Mouse (Mus musculus): ENCODE measurements around the gene Cs. TPM values are rescaled to one million over a fixed set of nuclear protein-coding genes. Genes with fewer than 3 reads are reported as not detected.
"Not testable (repeated sequence)": the region's sequence is repeated elsewhere in the genome, so short reads cannot be mapped to it uniquely, and the experiment has no call there.

The Cs gene
- polyA plus RNA-seq, 1 experiment from 2014 or later: 265 TPM

DNA sequence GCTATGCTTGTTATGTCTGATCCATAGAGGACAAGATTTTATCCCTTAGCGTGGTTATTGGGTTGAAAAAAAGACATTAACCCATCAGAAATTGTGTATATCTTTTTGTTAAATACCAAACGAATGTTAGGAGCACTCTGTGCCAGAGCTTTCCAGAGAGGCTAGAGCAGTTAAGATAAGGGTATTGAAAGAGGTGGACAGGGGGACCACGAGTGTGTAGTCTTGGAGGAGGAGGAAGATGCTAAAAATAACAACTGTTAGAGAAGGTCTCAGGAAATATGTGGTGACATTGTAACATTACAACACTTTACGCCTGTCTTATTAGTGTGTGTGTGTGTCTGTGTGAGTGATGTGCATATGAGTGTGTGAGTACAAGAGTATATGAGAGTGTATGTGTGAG, 26.6 kb upstream of the Cs start:
- Histone ChIP-seq H3K27ac (no peak overlapping the region), H3K4me3 (no peak overlapping the region), H3K9me3 (no peaks in the 10 kb centered on the region), H3K27me3 (ENCODE audit: poor library complexity, severe bottlenecking) (no peaks in the 10 kb centered on the region), H3K4me1 (no peaks in the 10 kb centered on the region), H3K36me3 (replicated peaks) (peaks cover 93% of the 10 kb centered on the region)
- DNase-seq (ENCODE audit: extremely low spot score, low spot score): no peak
- 91% methylated on average over 4 of the region's 4 CpGs for WGBS

DNA sequence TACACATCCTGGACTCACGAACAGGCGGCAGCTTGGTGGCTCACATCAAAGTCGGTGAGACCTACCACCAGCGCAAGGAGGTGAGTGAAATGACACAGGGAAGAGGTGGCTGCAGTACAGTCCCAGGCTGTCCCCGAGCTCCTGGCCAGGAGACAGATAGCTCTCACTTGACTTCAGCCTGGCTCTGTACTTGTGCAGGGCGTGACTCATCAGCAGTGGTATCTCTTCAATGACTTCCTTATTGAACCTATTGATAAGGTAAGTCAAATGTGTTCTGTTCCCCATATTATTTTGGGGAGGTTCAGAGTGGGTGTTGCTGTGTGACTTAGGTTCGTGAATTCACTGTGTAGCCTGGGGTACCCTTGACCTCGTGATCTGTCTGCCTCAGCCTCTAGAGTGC, 22.0 kb upstream of the Cs start:
- WGBS: 90% methylated on average over 8 of the region's 8 CpGs
- Histone ChIP-seq H3K27ac (no peak overlapping the region), H3K4me3 (no peak overlapping the region), H3K27me3 (ENCODE audit: poor library complexity, severe bottlenecking) (no peaks in the 10 kb centered on the region), H3K4me1 (no peaks in the 10 kb centered on the region), H3K36me3 (replicated peaks) (peaks cover 99% of the 10 kb centered on the region), H3K9me3 (no peaks in the 10 kb centered on the region)
- DNase-seq (ENCODE audit: extremely low spot score, low spot score): no peak

DNA sequence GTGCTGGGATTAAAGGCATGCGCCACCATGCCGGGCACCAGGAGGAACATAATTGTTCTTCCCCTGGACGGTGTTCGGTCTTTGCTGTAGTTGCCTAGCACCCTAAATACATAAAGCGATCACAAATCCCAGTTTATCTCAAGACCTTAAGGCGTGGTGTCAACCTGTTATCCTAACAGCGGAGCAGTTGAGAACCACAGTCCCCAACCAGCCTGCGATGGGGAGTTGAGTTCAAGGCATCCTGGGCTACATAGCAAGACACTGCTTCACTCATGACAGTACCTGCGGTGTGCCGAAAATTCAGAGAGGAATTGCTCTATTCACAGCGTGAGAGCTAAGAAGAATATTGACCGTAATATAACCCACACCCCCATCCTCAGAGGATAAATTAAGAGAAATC, 15.9 kb upstream of the Cs start:
- Histone ChIP-seq H3K4me1 (peaks cover 20% of the 10 kb centered on the region), H3K36me3 (replicated peaks) (peaks cover 79% of the 10 kb centered on the region), H3K9me3 (no peaks in the 10 kb centered on the region), H3K27ac (peak overlapping the region; percentile 96), H3K4me3 (peak overlapping the region; percentile 85), H3K27me3 (ENCODE audit: poor library complexity, severe bottlenecking) (no peaks in the 10 kb centered on the region)
- peak; percentile 20 for DNase-seq (ENCODE audit: extremely low spot score, low spot score)
- 65% methylated on average over 12 of the region's 12 CpGs for WGBS

DNA sequence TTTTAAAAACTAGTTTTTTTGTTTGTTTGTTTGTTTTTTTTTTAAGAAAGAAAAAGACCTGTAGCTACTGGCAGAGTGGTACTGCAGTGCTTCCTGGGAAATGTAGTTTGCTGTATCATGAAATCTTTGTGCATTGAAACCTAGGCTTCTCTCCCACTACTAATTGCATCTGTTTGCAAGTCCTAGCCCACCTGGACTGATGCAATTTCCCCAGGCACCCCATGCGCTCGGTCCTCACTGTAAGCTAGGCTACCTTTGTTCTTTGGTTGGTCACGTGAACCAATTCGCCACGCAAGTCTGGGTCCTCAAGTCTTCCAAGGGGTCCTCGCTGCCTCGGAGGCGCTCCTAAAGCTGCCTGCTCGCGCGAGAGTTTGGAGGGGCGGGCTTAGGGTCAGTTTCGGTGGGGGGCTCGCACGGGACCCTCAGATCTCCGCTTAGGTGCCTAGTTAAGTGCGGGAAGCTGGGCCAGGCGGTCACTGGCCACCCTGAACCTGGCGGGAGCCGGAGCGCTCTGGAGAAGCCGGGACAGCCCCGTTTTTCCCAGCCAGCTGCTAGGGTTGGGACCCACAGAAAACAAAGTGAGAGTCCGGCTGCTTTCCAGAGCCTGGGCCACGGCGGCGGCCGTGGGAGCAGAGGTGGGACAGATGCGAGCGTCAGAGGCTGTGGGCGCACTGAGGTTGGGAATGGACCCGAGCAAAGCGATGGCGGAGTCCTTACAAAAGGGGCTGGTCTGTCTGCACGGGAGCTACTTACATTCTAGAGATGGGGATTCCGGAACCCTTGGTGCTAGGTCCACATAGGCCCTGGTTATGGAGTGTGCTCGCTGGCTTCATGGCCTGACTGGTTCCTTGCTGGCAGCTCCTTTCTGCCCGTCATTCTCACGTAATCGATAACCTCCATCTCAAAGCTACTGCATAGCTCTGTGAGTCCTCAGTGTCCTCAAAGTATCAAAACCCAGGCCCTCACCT, 15.1 kb upstream of the Cs start, which contains the start of gene Cnpy2:
Gene Cnpy2, plus strand, starts transcription at position 319 of the 968 bp plus-strand sequence.
- peak; percentile 96 for DNase-seq (ENCODE audit: extremely low spot score, low spot score)
- Histone ChIP-seq H3K36me3 (replicated peaks) (peaks cover 79% of the 10 kb centered on the region), H3K9me3 (no peaks in the 10 kb centered on the region), H3K4me3 (peak within 1 kb of the TSS; percentile 85), H3K27me3 (ENCODE audit: poor library complexity, severe bottlenecking) (no peaks in the 10 kb centered on the region), H3K4me1 (peaks cover 20% of the 10 kb centered on the region), H3K27ac (peak within 1 kb of the TSS; percentile 96)
- WGBS: under 1% methylated on average over 40 of the region's 40 CpGs

DNA sequence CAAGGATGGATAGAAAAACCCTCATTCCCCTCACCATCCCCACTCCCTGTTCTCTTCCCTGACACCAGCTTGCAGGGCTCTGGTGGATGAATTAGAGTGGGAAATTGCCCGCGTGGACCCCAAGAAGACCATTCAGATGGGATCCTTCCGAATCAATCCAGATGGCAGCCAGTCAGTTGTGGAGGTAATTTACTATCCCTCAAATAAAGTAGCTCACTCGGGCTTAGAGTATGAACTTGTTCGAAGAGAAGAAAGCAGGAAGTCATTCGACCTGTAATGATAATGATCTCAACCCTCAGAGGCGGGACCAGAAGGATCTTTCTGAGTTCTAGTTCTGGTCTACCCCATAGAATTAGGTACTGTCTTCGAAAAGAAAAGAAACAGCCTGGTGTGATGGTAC, 14.0 kb upstream of the Cs start:
- Histone ChIP-seq H3K4me3 (peak overlapping the region; percentile 85), H3K27me3 (ENCODE audit: poor library complexity, severe bottlenecking) (no peaks in the 10 kb centered on the region), H3K27ac (peak overlapping the region; percentile 96), H3K36me3 (replicated peaks) (peaks cover 79% of the 10 kb centered on the region), H3K4me1 (peaks cover 20% of the 10 kb centered on the region), H3K9me3 (no peaks in the 10 kb centered on the region)
- WGBS: 90% methylated on average over 8 of the region's 8 CpGs
- no peak for DNase-seq (ENCODE audit: extremely low spot score, low spot score)

DNA sequence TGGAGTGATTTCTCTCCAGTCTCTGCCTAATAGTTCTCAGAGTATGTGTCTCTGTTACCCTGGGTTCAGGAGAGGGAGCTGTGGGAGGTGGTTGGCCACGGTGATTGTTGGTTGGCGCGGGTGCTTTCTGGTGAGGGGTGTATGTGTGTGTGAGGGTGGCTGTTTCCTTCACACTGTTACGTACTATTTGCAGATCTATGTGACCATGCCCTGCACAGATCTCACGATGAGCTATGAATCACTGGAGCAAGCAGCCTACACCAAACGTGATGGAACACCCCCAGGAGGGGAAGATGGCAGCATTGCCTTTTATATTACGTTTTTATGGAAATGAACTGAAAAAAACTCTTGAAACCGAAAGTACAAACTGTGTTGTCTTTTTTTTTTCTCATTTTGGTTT, 10.7 kb upstream of the Cs start:
- no peak for DNase-seq (ENCODE audit: extremely low spot score, low spot score)
- H3K4me3 ChIP-seq: no peak overlapping the region
- no peaks in the 10 kb centered on the region for H3K9me3 ChIP-seq
- peaks cover 60% of the 10 kb centered on the region for H3K36me3 ChIP-seq (replicated peaks)
- no peaks in the 10 kb centered on the region for H3K27me3 ChIP-seq (ENCODE audit: poor library complexity, severe bottlenecking)
- 95% methylated on average over 8 of the region's 8 CpGs for WGBS
- H3K4me1 ChIP-seq: peaks cover 15% of the 10 kb centered on the region
- no peak overlapping the region for H3K27ac ChIP-seq

DNA sequence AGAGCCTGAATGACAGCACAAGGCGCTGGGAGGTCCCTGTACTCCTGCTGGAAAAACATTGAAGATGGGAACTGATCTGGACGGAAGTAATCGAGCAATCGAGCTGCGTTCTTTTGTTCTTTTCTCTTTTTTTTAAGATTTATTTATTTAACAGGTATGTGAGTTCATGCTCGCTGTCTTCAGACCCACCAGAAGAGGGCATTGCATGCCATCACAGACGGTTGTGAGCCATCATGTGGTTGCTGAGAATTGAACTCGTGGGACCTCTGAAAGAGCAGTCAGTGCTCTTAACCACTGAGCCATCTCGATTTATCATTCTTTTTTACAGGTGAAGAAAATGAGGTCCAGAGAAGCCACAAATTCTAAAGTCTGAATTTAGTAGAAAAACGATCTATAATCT, 9.9 kb upstream of the Cs start:
- no peaks in the 10 kb centered on the region for H3K27me3 ChIP-seq (ENCODE audit: poor library complexity, severe bottlenecking)
- peaks cover 60% of the 10 kb centered on the region for H3K36me3 ChIP-seq (replicated peaks)
- no peaks in the 10 kb centered on the region for H3K9me3 ChIP-seq
- H3K27ac ChIP-seq: no peak overlapping the region
- DNase-seq (ENCODE audit: extremely low spot score, low spot score): no peak
- WGBS: 94% methylated on average over 10 of the region's 10 CpGs
- peaks cover 14% of the 10 kb centered on the region for H3K4me1 ChIP-seq
- no peak overlapping the region for H3K4me3 ChIP-seq

DNA sequence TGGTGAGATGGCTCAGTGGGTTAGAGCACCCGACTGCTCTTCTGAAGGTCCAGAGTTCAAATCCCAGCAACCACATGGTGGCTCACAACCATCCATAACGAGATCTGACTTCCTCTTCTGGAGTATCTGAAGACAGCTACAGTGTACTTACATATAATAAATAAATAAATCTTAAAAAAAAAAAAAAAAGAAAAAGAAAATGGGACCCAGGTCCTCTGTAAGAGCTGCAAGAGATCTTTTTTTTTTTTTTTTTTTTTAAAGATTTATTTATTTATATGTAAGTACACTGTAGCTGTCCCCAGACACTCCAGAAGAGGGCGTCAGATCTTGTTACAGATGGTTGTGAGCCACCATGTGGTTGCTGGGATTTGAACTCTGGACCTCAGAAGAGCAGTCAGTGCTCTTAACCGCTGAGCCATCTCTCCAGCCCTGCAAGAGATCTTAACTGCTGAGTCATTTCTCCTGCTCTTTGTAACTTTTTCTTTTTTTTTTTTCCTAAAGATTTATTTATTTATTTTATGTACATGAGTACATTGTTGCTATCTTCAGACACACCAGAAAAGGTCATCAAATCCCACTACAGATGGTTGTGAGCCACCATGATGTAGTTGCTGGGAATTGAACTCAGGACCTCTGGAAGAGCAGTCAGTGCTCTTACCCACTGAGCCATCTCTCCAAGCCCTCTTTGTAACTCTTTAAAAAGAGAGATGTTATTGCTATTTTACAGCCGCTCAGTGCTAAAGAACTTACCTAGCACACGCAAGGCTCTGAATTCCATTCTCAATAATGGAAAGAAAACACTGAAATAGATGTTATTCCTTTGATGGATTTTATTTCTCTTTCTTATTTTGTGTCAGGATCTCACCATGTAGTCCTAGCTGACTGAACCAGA, 4.9 kb upstream of the Cs start:
- H3K27me3 ChIP-seq (ENCODE audit: poor library complexity, severe bottlenecking); H3K27ac ChIP-seq; H3K4me1 ChIP-seq; H3K9me3 ChIP-seq; DNase-seq (ENCODE audit: extremely low spot score, low spot score); H3K4me3 ChIP-seq: not testable (repeated sequence)
- WGBS: 83% methylated on average over 6 of the region's 6 CpGs
- H3K36me3 ChIP-seq (replicated peaks): peaks cover 18% of the 10 kb centered on the region

DNA sequence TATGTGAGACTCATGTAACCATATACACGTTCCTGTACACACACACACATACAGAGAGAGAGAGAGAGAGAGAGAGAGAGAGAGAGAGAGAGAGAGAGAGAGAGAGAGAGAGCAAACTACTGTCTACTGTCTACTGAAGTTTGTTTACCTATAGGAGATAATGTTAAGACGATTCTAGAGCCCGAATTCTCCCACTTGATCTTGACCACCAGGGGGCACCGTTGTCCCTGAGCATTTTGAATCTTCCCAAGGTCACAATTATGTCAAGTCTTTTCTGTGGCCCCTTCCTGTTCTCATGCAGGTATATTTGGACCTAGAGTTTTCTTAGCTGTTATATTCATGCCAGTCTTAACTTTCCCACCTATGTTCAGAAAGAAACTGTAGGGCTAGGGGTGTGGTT, 2.0 kb upstream of the Cs start:
- peak; percentile 65 for DNase-seq (ENCODE audit: extremely low spot score, low spot score)
- peaks cover 15% of the 10 kb centered on the region for H3K36me3 ChIP-seq (replicated peaks)
- H3K4me3 ChIP-seq: no peak overlapping the region
- no peaks in the 10 kb centered on the region for H3K9me3 ChIP-seq
- H3K4me1 ChIP-seq: peaks cover 25% of the 10 kb centered on the region
- 6% methylated on average over 4 of the region's 4 CpGs for WGBS
- no peaks in the 10 kb centered on the region for H3K27me3 ChIP-seq (ENCODE audit: poor library complexity, severe bottlenecking)
- H3K27ac ChIP-seq: no peak overlapping the region

DNA sequence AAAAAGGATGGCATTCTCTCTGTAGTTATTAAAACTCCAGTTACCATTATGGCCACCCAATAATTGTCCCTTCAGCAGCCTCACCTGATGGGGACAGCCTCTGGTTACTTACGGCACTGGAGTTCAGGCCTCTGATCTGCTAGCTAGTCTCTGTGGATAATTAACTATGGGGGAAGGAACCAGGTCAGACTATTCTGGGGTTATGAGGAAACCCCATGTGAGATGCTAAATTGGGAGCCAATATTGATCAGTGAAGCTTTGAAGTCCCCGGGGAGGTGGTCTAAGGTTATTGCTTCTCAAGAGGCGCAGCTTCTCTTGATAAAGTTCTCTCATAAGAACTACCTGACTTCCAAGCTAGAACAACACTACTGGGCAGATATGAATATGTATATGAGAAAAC, 1.3 kb upstream of the Cs start:
- peaks cover 25% of the 10 kb centered on the region for H3K4me1 ChIP-seq
- DNase-seq (ENCODE audit: extremely low spot score, low spot score): no peak
- 95% methylated on average over 3 of the region's 3 CpGs for WGBS
- no peaks in the 10 kb centered on the region for H3K27me3 ChIP-seq (ENCODE audit: poor library complexity, severe bottlenecking)
- no peaks in the 10 kb centered on the region for H3K9me3 ChIP-seq
- H3K27ac ChIP-seq: no peak overlapping the region
- no peak overlapping the region for H3K4me3 ChIP-seq
- peaks cover 21% of the 10 kb centered on the region for H3K36me3 ChIP-seq (replicated peaks)

DNA sequence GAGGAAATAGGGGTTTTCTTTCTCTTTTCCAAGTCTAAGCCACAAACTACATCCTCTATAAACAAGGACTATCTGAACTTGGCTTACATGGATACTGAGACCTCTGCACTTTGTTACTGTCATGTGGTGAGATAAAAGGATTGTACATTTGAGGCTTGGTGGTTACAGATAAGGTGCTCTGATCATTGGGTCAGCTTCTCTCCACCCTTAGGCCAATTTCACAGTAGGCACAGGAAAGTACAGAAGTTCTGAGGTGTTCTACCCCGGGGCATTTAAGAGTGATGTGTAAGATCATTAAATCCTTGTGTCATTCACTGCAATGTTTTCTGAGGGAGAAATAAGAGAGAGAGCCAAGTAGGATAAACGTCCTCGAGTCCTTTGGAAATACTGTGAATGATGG, 937 bp upstream of the Cs start:
- peaks cover 25% of the 10 kb centered on the region for H3K4me1 ChIP-seq
- no peaks in the 10 kb centered on the region for H3K9me3 ChIP-seq
- 88% methylated on average over 3 of the region's 3 CpGs for whole genome bisulfite sequencing
- peak overlapping the region; percentile 68 for H3K4me3 ChIP-seq
- H3K27me3 ChIP-seq (ENCODE audit: poor library complexity, severe bottlenecking): no peaks in the 10 kb centered on the region
- peaks cover 25% of the 10 kb centered on the region for H3K36me3 ChIP-seq (replicated peaks)
- H3K27ac ChIP-seq: peak overlapping the region; percentile 91
- DNase-seq (ENCODE audit: extremely low spot score, low spot score): no peak

DNA sequence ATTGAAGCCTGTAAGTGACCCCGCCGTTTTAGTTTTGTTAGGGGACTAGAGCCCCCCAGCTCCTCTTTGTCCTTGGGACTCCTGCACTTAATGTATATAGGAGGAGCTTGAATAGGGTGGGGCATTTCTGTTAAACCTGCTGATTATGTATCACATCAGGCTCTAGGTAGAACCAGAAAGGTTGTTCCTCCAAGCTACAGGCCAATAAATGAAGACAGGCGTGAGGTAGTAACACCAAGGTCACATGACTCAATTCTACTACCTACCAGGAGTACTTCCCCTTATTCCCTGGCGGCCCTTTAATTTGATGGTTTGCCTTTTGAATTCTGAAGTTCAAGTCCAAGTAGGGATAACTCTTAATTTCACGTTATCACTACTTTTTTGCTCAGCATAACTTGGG, 881 bp downstream of the Cs start:
- peak overlapping the region; percentile 68 for H3K4me3 ChIP-seq
- no peaks in the 10 kb centered on the region for H3K27me3 ChIP-seq (ENCODE audit: poor library complexity, severe bottlenecking)
- H3K36me3 ChIP-seq (replicated peaks): peaks cover 37% of the 10 kb centered on the region
- H3K4me1 ChIP-seq: peaks cover 25% of the 10 kb centered on the region
- no peaks in the 10 kb centered on the region for H3K9me3 ChIP-seq
- WGBS: 27% methylated on average over 5 of the region's 5 CpGs
- H3K27ac ChIP-seq: peak overlapping the region; percentile 91
- DNase-seq (ENCODE audit: extremely low spot score, low spot score): no peak

DNA sequence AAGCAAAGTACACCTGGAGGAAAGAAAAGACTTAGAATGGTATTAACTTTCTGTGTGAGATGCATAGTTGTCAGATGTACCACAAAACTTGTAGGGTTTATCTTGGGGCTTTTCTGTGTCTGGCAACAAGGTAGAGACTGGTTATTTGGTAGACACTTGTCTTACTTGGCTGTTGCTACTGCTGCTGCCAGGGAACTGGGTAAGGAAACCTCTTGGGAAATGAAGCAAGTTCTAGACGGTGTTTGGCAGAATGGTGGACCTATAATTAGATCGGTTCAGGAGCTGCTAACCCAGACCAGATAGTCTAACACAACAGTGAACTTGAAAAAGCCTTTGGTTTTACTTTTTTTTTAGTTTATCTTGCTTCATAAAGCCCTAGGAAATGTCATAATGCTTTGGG, 1.4 kb downstream of the Cs start:
- no peak for DNase-seq (ENCODE audit: extremely low spot score, low spot score)
- Histone ChIP-seq H3K9me3 (no peaks in the 10 kb centered on the region), H3K4me3 (peak overlapping the region; percentile 68), H3K36me3 (replicated peaks) (peaks cover 41% of the 10 kb centered on the region), H3K27ac (no peak overlapping the region), H3K27me3 (ENCODE audit: poor library complexity, severe bottlenecking) (no peaks in the 10 kb centered on the region), H3K4me1 (peaks cover 25% of the 10 kb centered on the region)
- 88% methylated on average over 2 of the region's 2 CpGs for WGBS

Data from forebrain, embryonic 10.5 days (tissue).